Mouse (Mus musculus): ENCODE data around the gene Pcdh9. TPM values are rescaled to one million over a fixed set of nuclear protein-coding genes. Genes with fewer than 3 reads are reported as not detected.

The Pcdh9 gene
- total and polyA plus RNA-seq, 3 experiments: 0.70 to 1.8 (median 1.2) TPM

GRCm38 (mm10) chr14:93080910-93081309 lies 809.6 kb downstream of the Pcdh9 start:
- Histone ChIP-seq H3K27ac (no peak overlapping the region), H3K79me2 (replicated peaks; ENCODE audit: control insufficient read depth, insufficient read depth, low read length) (no peaks in the 10 kb centered on the region), H3K4me1 (ENCODE audit: control insufficient read depth, insufficient read depth, low read length) (no peaks in the 10 kb centered on the region), H3K27me3 (ENCODE audit: control insufficient read depth, insufficient read depth, low read length) (no peaks in the 10 kb centered on the region), H3K36me3 (ENCODE audit: control insufficient read depth, insufficient read depth, low read length) (no peaks in the 10 kb centered on the region), H3K4me3 (no peak overlapping the region), H3K9ac (ENCODE audit: low read depth, low read length) (no peak overlapping the region)
- WGBS: 35% methylated on average over 2 of the region's 2 CpGs
- intact Hi-C loops (cut with DNase I): no loop called here
- TF ChIP-seq EP300 (IDR thresholded peaks at IDR 0.05; ENCODE audit: insufficient read depth, low read depth, low read length) (no peak), POLR2A (IDR thresholded peaks at IDR 0.05; ENCODE audit: insufficient read depth, low read depth, low read length) (no peak), CTCF (IDR thresholded peaks at IDR 0.05) (no peak)
- DNase-seq: no peak

- 56% methylated on average over 2 of the region's 2 CpGs for WGBS
- Histone ChIP-seq H3K36me3 (ENCODE audit: control insufficient read depth, insufficient read depth, low read length) (no peaks in the 10 kb centered on the region), H3K79me2 (replicated peaks; ENCODE audit: control insufficient read depth, insufficient read depth, low read length) (no peaks in the 10 kb centered on the region), H3K4me3 (no peak overlapping the region), H3K4me1 (ENCODE audit: control insufficient read depth, insufficient read depth, low read length) (no peaks in the 10 kb centered on the region), H3K27me3 (ENCODE audit: control insufficient read depth, insufficient read depth, low read length) (no peaks in the 10 kb centered on the region), H3K27ac (no peak overlapping the region), H3K9ac (ENCODE audit: low read depth, low read length) (no peak overlapping the region)
- DNase-seq: no peak
- intact Hi-C loops (cut with DNase I): no loop called here
- TF ChIP-seq EP300 (IDR thresholded peaks at IDR 0.05; ENCODE audit: insufficient read depth, low read depth, low read length) (no peak), CTCF (IDR thresholded peaks at IDR 0.05) (no peak), POLR2A (IDR thresholded peaks at IDR 0.05; ENCODE audit: insufficient read depth, low read depth, low read length) (no peak)
These were observed 814.7 kb downstream of the Pcdh9 start for GRCm38 (mm10) chr14:93075761-93076160.

GRCm38 (mm10) chr14:93072346-93072745 lies 818.1 kb downstream of the Pcdh9 start:
- intact Hi-C loops (cut with DNase I): no loop called here
- Histone ChIP-seq H3K9ac (ENCODE audit: low read depth, low read length) (no peak overlapping the region), H3K4me1 (ENCODE audit: control insufficient read depth, insufficient read depth, low read length) (no peaks in the 10 kb centered on the region), H3K27me3 (ENCODE audit: control insufficient read depth, insufficient read depth, low read length) (no peaks in the 10 kb centered on the region), H3K4me3 (no peak overlapping the region), H3K27ac (no peak overlapping the region), H3K79me2 (replicated peaks; ENCODE audit: control insufficient read depth, insufficient read depth, low read length) (no peaks in the 10 kb centered on the region), H3K36me3 (ENCODE audit: control insufficient read depth, insufficient read depth, low read length) (no peaks in the 10 kb centered on the region)
- WGBS: 79% methylated on average over 5 of the region's 5 CpGs
- DNase-seq: no peak
- TF ChIP-seq EP300 (IDR thresholded peaks at IDR 0.05; ENCODE audit: insufficient read depth, low read depth, low read length) (no peak), POLR2A (IDR thresholded peaks at IDR 0.05; ENCODE audit: insufficient read depth, low read depth, low read length) (no peak), CTCF (IDR thresholded peaks at IDR 0.05) (no peak)

DNA sequence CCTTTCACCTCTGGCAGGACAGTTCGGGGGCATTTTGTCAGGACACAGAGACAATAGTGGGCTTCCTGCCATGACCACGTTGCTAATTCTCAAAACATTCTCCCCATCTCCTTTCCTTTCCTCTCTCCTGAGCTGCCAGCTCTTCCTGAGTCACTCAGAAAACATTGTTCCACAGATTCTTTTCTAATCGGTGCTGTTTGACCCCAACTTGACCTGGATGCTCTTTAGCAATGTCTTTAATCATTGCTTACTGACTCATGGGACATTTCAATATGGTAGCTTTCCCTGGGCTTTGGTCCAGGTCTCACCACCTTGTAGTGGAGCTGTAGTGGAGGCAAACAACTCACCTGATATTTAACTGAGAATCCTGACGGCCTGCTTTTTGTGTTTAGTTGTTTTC lies 820.3 kb downstream of the Pcdh9 start:
- Histone ChIP-seq H3K9ac (ENCODE audit: low read depth, low read length) (no peak overlapping the region), H3K4me3 (no peak overlapping the region), H3K27me3 (ENCODE audit: control insufficient read depth, insufficient read depth, low read length) (no peaks in the 10 kb centered on the region), H3K79me2 (replicated peaks; ENCODE audit: control insufficient read depth, insufficient read depth, low read length) (no peaks in the 10 kb centered on the region), H3K36me3 (ENCODE audit: control insufficient read depth, insufficient read depth, low read length) (no peaks in the 10 kb centered on the region), H3K4me1 (ENCODE audit: control insufficient read depth, insufficient read depth, low read length) (no peaks in the 10 kb centered on the region), H3K27ac (no peak overlapping the region)
- no peak for TF ChIP-seq CTCF (IDR thresholded peaks at IDR 0.05)
- no peak for TF ChIP-seq EP300 (IDR thresholded peaks at IDR 0.05; ENCODE audit: insufficient read depth, low read depth, low read length)
- no peak for TF ChIP-seq POLR2A (IDR thresholded peaks at IDR 0.05; ENCODE audit: insufficient read depth, low read depth, low read length)
- intact Hi-C loops (cut with DNase I): no loop called here
- 37% methylated on average over 4 of the region's 4 CpGs for WGBS
- DNase-seq: no peak

DNA sequence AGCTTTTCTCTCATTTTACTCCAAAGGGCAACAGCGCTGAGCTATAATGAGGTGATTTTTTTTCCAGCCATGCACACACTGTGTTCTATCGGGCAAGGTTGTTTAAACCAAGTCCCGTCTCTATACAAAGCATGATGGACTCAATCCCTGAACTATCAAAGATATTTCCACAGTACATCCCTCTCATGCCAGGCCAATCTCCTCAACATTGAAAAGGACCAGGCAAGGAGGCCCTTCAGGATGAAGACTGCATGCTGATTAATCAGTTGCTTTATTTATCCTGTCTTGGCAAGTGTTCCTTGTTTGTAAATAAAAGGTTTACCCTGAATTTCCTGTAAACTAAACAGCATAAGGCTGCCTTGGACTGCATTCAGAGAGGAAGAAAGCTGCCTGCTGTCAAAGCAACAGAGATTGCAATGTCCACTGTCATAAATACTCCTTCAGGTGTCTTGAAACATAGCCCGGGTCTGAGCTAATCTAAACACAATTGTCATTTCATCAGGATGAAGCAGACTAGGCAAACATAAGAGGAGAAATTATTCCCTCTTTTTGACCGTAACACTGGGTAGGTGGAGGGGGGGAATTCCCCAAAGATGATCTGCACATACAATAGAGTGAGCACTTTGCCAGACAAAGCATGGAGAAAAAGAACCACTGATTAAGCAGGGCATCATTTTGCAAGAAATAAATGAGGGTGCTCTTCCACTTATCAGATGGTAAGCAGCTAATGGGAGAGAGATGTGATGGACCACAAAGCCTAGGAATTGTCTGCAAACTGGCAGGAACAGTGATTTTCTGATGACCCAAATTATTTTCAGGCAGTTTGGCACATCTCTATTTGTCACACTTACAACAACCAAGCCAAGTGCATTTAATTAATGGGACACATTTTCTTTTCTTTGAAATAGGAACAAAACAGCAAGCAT lies 822.8 kb downstream of the Pcdh9 start:
- DNase-seq: no peak
- no peaks in the 10 kb centered on the region for H3K27me3 ChIP-seq (ENCODE audit: control insufficient read depth, insufficient read depth, low read length)
- H3K27ac ChIP-seq: no peak overlapping the region
- TF ChIP-seq CTCF (IDR thresholded peaks at IDR 0.05) (no peak), POLR2A (IDR thresholded peaks at IDR 0.05; ENCODE audit: insufficient read depth, low read depth, low read length) (no peak), EP300 (IDR thresholded peaks at IDR 0.05; ENCODE audit: insufficient read depth, low read depth, low read length) (no peak)
- no peak overlapping the region for H3K9ac ChIP-seq (ENCODE audit: low read depth, low read length)
- intact Hi-C loops (cut with DNase I): no loop called here
- 54% methylated on average over 5 of the region's 5 CpGs for WGBS
- H3K79me2 ChIP-seq (replicated peaks; ENCODE audit: control insufficient read depth, insufficient read depth, low read length): no peaks in the 10 kb centered on the region
- H3K4me3 ChIP-seq: no peak overlapping the region
- no peaks in the 10 kb centered on the region for H3K36me3 ChIP-seq (ENCODE audit: control insufficient read depth, insufficient read depth, low read length)
- H3K4me1 ChIP-seq (ENCODE audit: control insufficient read depth, insufficient read depth, low read length): no peaks in the 10 kb centered on the region

GRCm38 (mm10) chr14:93066732-93067410 lies 823.6 kb downstream of the Pcdh9 start:
- H3K27ac ChIP-seq: no peak overlapping the region
- no peaks in the 10 kb centered on the region for H3K4me1 ChIP-seq (ENCODE audit: control insufficient read depth, insufficient read depth, low read length)
- intact Hi-C loops (cut with DNase I): no loop called here
- WGBS: 64% methylated on average over 8 of the region's 8 CpGs
- H3K9ac ChIP-seq (ENCODE audit: low read depth, low read length): no peak overlapping the region
- no peaks in the 10 kb centered on the region for H3K36me3 ChIP-seq (ENCODE audit: control insufficient read depth, insufficient read depth, low read length)
- no peaks in the 10 kb centered on the region for H3K27me3 ChIP-seq (ENCODE audit: control insufficient read depth, insufficient read depth, low read length)
- H3K4me3 ChIP-seq: no peak overlapping the region
- TF ChIP-seq CTCF (IDR thresholded peaks at IDR 0.05): no peak
- no peak for TF ChIP-seq POLR2A (IDR thresholded peaks at IDR 0.05; ENCODE audit: insufficient read depth, low read depth, low read length)
- no peak for TF ChIP-seq EP300 (IDR thresholded peaks at IDR 0.05; ENCODE audit: insufficient read depth, low read depth, low read length)
- DNase-seq: no peak
- H3K79me2 ChIP-seq (replicated peaks; ENCODE audit: control insufficient read depth, insufficient read depth, low read length): no peaks in the 10 kb centered on the region

Measured in heart, adult 2 months (tissue).